Mouse (Mus musculus) limb, embryonic 13.5 days (tissue): ENCODE data around the gene Abl2. TPM values are rescaled to one million over a fixed set of nuclear protein-coding genes. Genes with fewer than 3 reads are reported as not detected.
"Not testable (repeated sequence)": the region's sequence is repeated elsewhere in the genome, so short reads cannot be mapped to it uniquely, and the experiment has no call there.

Source experiments
- ATAC-seq: fragments of 200-750 bp; cut with Nextera tagmentation; 2 replicates; pipeline ENCODE4 v1.8.0; 2017; ENCODE audit warnings: low read depth, moderate number of reproducible peaks, moderate TSS enrichment; ENCODE audit not compliant: low FRiP score
- H3K27ac ChIP-seq: fragments of 300-500 bp; sonication (generic); 2 replicates; pipeline ENCODE4 v1.5.1; 2015; ENCODE audit warnings: inconsistent platforms, mild to moderate bottlenecking, moderate library complexity
- H3K27me3 ChIP-seq: fragments of 300-500 bp; sonication (generic); 2 replicates; pipeline ENCODE4 v1.6.1; 2015; ENCODE audit warnings: mild to moderate bottlenecking, inconsistent platforms
- H3K36me3 ChIP-seq: fragments of 300-500 bp; sonication (generic); 2 replicates; pipeline ENCODE4 v1.6.1; 2015; ENCODE audit warnings: inconsistent platforms, mild to moderate bottlenecking, moderate library complexity
- H3K4me1 ChIP-seq: fragments of 300-500 bp; sonication (generic); 2 replicates; pipeline ENCODE4 v1.6.1; 2015; ENCODE audit warnings: inconsistent platforms
- H3K4me2 ChIP-seq: fragments of 300-500 bp; sonication (generic); replicated peaks from 2 replicates; pipeline ENCODE4 v1.6.1; 2015; ENCODE audit warnings: inconsistent platforms, mild to moderate bottlenecking, moderate library complexity
- H3K4me3 ChIP-seq: fragments of 300-500 bp; sonication (generic); 2 replicates; pipeline ENCODE4 v1.5.1; 2015; ENCODE audit warnings: moderate library complexity, mild to moderate bottlenecking, inconsistent platforms
- H3K9ac ChIP-seq: fragments of 300-500 bp; sonication (generic); 2 replicates; pipeline ENCODE4 v1.6.1; 2015; ENCODE audit warnings: mild to moderate bottlenecking, inconsistent platforms
- H3K9me3 ChIP-seq: fragments of 300-500 bp; sonication (generic); 2 replicates; pipeline ENCODE4 v1.6.1; 2016; ENCODE audit warnings: inconsistent platforms
- WGBS: fragments of 180-500 bp; shearing (Covaris S2); methylation state at CpG from one replicate; pipeline ENCODE4 v1.1.7; 2015; 5-methylcytosine and 5-hydroxymethylcytosine counted together
- polyA plus RNA-seq: library from polyadenylated mRNA; unstranded; fragments of >200 nt; fragmentation: Nextera tagmentation; extraction: Ambion mirVana; gene quantifications from 2 replicates; pipeline ENCODE4 v1.2.1, GENCODE M21; 2015

Abl2 gene
- polyA plus RNA-seq: 5.3 and 5.5 TPM in 2 replicates

GRCm38 (mm10) chr1:156558024-156558930 lies at the start of gene Abl2:
Gene Abl2 (plus strand): TSS chr1:156558786.
- 11% methylated on average over 49 of the region's 60 CpGs for WGBS
- H3K9me3 ChIP-seq: no peaks in the 10 kb centered on the region
- peaks cover 11% of the 10 kb centered on the region for H3K4me1 ChIP-seq

GRCm38 (mm10) chr1:156520136-156520780 lies 38.3 kb upstream of the Abl2 start:
- 85% methylated on average over 3 of the region's 3 CpGs for WGBS

More at GRCm38 (mm10) chr1:156558024-156558930, at the start of gene Abl2:
- no peaks in the 10 kb centered on the region for H3K27me3 ChIP-seq
- peak within 1 kb of the TSS; percentile 72 for H3K4me2 ChIP-seq
- ATAC-seq: peak; percentile 96
- peak within 1 kb of the TSS; percentile 98 for H3K4me3 ChIP-seq
- H3K9ac ChIP-seq: peak within 1 kb of the TSS; percentile 98
- peak within 1 kb of the TSS; percentile 95 for H3K27ac ChIP-seq
- no peaks in the 10 kb centered on the region for H3K36me3 ChIP-seq

GRCm38 (mm10) chr1:156521796-156522517 lies 36.6 kb upstream of the Abl2 start:
- whole genome bisulfite sequencing: 61% methylated on average over 15 of the region's 15 CpGs

More at GRCm38 (mm10) chr1:156520136-156520780, 38.3 kb upstream of the Abl2 start:
- no peak overlapping the region for H3K27ac ChIP-seq
- H3K9ac ChIP-seq: no peak overlapping the region
- no peaks in the 10 kb centered on the region for H3K4me1 ChIP-seq
- no peaks in the 10 kb centered on the region for H3K36me3 ChIP-seq
- H3K4me2 ChIP-seq: no peak overlapping the region
- H3K27me3 ChIP-seq: no peaks in the 10 kb centered on the region
- no peaks in the 10 kb centered on the region for H3K9me3 ChIP-seq
- H3K4me3 ChIP-seq: no peak overlapping the region
- no peak for ATAC-seq

GRCm38 (mm10) chr1:156523842-156524241 lies 34.7 kb upstream of the Abl2 start, which contains the start of gene Gm10031:
Gene Gm10031 (plus strand): TSS chr1:156524012.
- not testable (repeated sequence) for H3K9me3 ChIP-seq, H3K27me3 ChIP-seq, H3K36me3 ChIP-seq, H3K9ac ChIP-seq, H3K4me2 ChIP-seq, H3K4me1 ChIP-seq, H3K4me3 ChIP-seq, H3K27ac ChIP-seq
- ATAC-seq: 0 out of 2 replicates have a peak, but pooled peaks have one; percentile 59
- 92% methylated on average over 22 of the region's 22 CpGs for WGBS

More at GRCm38 (mm10) chr1:156521796-156522517, 36.6 kb upstream of the Abl2 start:
- no peaks in the 10 kb centered on the region for H3K4me1 ChIP-seq
- no peak overlapping the region for H3K27ac ChIP-seq
- H3K27me3 ChIP-seq: no peaks in the 10 kb centered on the region
- ATAC-seq: no peak
- no peaks in the 10 kb centered on the region for H3K9me3 ChIP-seq
- no peaks in the 10 kb centered on the region for H3K36me3 ChIP-seq
- no peak overlapping the region for H3K9ac ChIP-seq
- no peak overlapping the region for H3K4me3 ChIP-seq
- H3K4me2 ChIP-seq: no peak overlapping the region

- 89% methylated on average over 16 of the region's 16 CpGs for WGBS
- H3K27ac ChIP-seq, ATAC-seq, H3K9me3 ChIP-seq, H3K4me2 ChIP-seq, H3K9ac ChIP-seq, H3K4me3 ChIP-seq, H3K27me3 ChIP-seq, H3K36me3 ChIP-seq, H3K4me1 ChIP-seq: not testable (repeated sequence)
Observed at GRCm38 (mm10) chr1:156532476-156533175, 26.0 kb upstream of the Abl2 start.

- no peak overlapping the region for H3K4me3 ChIP-seq
- H3K27me3 ChIP-seq: no peaks in the 10 kb centered on the region
- H3K27ac ChIP-seq: no peak overlapping the region
- H3K9ac ChIP-seq: no peak overlapping the region
- no peaks in the 10 kb centered on the region for H3K4me1 ChIP-seq
- no peaks in the 10 kb centered on the region for H3K36me3 ChIP-seq
- no peak overlapping the region for H3K4me2 ChIP-seq
- H3K9me3 ChIP-seq: no peaks in the 10 kb centered on the region
- ATAC-seq: no peak
- 83% methylated on average over 3 of the region's 3 CpGs for WGBS
Observed at GRCm38 (mm10) chr1:156533483-156533882, 25.1 kb upstream of the Abl2 start.

GRCm38 (mm10) chr1:156533911-156534310 lies 24.7 kb upstream of the Abl2 start:
- no peak for ATAC-seq
- Histone ChIP-seq H3K9ac (no peak overlapping the region), H3K4me3 (no peak overlapping the region), H3K27ac (no peak overlapping the region), H3K36me3 (no peaks in the 10 kb centered on the region), H3K4me1 (no peaks in the 10 kb centered on the region), H3K4me2 (no peak overlapping the region), H3K27me3 (no peaks in the 10 kb centered on the region), H3K9me3 (no peaks in the 10 kb centered on the region)
- WGBS: 93% methylated on average over 4 of the region's 4 CpGs

GRCm38 (mm10) chr1:156537031-156537430 lies 21.6 kb upstream of the Abl2 start:
- Histone ChIP-seq H3K4me2 (no peak overlapping the region), H3K4me1 (no peaks in the 10 kb centered on the region), H3K9ac (no peak overlapping the region), H3K27me3 (no peaks in the 10 kb centered on the region), H3K27ac (no peak overlapping the region), H3K36me3 (no peaks in the 10 kb centered on the region), H3K9me3 (no peaks in the 10 kb centered on the region), H3K4me3 (no peak overlapping the region)
- 56% methylated on average over 2 of the region's 2 CpGs for WGBS
- no peak for ATAC-seq

GRCm38 (mm10) chr1:156537701-156538100 lies 20.9 kb upstream of the Abl2 start:
- Histone ChIP-seq H3K36me3 (no peaks in the 10 kb centered on the region), H3K9me3 (no peaks in the 10 kb centered on the region), H3K9ac (no peak overlapping the region), H3K4me2 (no peak overlapping the region), H3K27me3 (no peaks in the 10 kb centered on the region), H3K4me3 (no peak overlapping the region), H3K27ac (no peak overlapping the region), H3K4me1 (no peaks in the 10 kb centered on the region)
- ATAC-seq: no peak
- 87% methylated on average over 6 of the region's 6 CpGs for WGBS

GRCm38 (mm10) chr1:156538382-156538781 lies 20.2 kb upstream of the Abl2 start:
- Histone ChIP-seq H3K9ac (no peak overlapping the region), H3K4me1 (no peaks in the 10 kb centered on the region), H3K27me3 (no peaks in the 10 kb centered on the region), H3K9me3 (no peaks in the 10 kb centered on the region), H3K27ac (no peak overlapping the region), H3K4me2 (no peak overlapping the region), H3K4me3 (no peak overlapping the region), H3K36me3 (no peaks in the 10 kb centered on the region)
- ATAC-seq: no peak
- 77% methylated on average over 3 of the region's 3 CpGs for WGBS

- H3K36me3 ChIP-seq: no peaks in the 10 kb centered on the region
- no peak overlapping the region for H3K4me3 ChIP-seq
- no peaks in the 10 kb centered on the region for H3K9me3 ChIP-seq
- H3K4me2 ChIP-seq: no peak overlapping the region
- H3K27me3 ChIP-seq: no peaks in the 10 kb centered on the region
- H3K9ac ChIP-seq: no peak overlapping the region
- no peaks in the 10 kb centered on the region for H3K4me1 ChIP-seq
- no peak overlapping the region for H3K27ac ChIP-seq
- WGBS: 49% methylated on average over 4 of the region's 4 CpGs
- ATAC-seq: no peak
Observed at GRCm38 (mm10) chr1:156539787-156540560, 18.6 kb upstream of the Abl2 start.
